Mouse (Mus musculus): ENCODE results near the gene Mtm1.

DNA sequence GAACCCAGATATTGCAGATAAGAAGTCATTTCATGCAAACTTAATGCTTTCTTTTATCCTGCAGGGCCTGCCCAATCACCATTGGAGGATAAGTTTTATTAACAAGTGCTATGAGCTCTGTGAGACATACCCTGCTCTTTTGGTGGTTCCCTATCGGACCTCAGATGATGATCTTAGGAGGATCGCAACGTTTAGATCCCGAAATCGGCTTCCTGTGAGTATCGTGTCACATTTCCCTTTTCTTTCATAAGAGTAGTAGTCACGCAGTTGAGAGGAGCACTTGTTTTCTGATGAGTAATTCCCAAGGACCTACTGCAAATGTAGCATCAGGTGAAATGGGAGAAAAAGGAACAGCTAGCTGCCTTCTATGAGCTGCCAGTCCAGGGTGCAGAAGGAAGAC is 76.5 kb downstream of the Mtm1 start:
- TF ChIP-seq CTCF (IDR thresholded peaks at IDR 0.05; ENCODE audit: control insufficient read depth, insufficient read depth, low read length) (no peak), POLR2A (IDR thresholded peaks at IDR 0.05; ENCODE audit: borderline replicate concordance, control insufficient read depth, low read depth, low read length) (no peak)

All from bone marrow, adult 2 months (tissue).